Mouse (Mus musculus) liver, adult 2 months (tissue): ENCODE data around the gene Phlda3. TPM values are rescaled to one million over a fixed set of nuclear protein-coding genes. Genes with fewer than 3 reads are reported as not detected.
A peak's percentile ranks its signal among the peaks of the same experiment; 100 is the strongest.

Experiments used
- DNase-seq: peaks from one replicate; pipeline ENCODE4 v3.0.0-alpha.2; 2011; ENCODE audit warnings: low read depth, low spot score; ENCODE audit errors: extremely low read depth
- H3K27ac ChIP-seq: fragments of 200-500 bp; replicated peaks from 2 replicates; pipeline ENCODE4 v1.5.1; 2012; ENCODE audit warnings: low read depth, mild to moderate bottlenecking, control low read depth, inconsistent platforms, low read length; ENCODE audit not compliant: insufficient read depth
- H3K27me3 ChIP-seq: fragments of 200-500 bp; 2 replicates; pipeline ENCODE4 v1.6.1; 2012; ENCODE audit warnings: mild to moderate bottlenecking, moderate library complexity, low read length, inconsistent platforms; ENCODE audit not compliant: control insufficient read depth, insufficient read depth
- H3K36me3 ChIP-seq: fragments of 200-500 bp; 2 replicates; pipeline ENCODE4 v1.6.1; 2012; ENCODE audit warnings: low read length, inconsistent platforms; ENCODE audit not compliant: control insufficient read depth, insufficient read depth
- H3K4me1 ChIP-seq: fragments of 200-500 bp; 2 replicates; pipeline ENCODE4 v1.6.1; 2011; ENCODE audit warnings: low read length; ENCODE audit not compliant: control insufficient read depth, insufficient read depth
- H3K4me3 ChIP-seq: fragments of 200-500 bp; 2 replicates; pipeline ENCODE4 v1.5.1; 2011; ENCODE audit warnings: low read depth, mild to moderate bottlenecking, control low read depth, low read length, moderate library complexity; ENCODE audit not compliant: insufficient read depth
- H3K79me2 ChIP-seq: fragments of 200-500 bp; 2 replicates; pipeline ENCODE4 v1.6.1; 2012; ENCODE audit warnings: inconsistent platforms, mild to moderate bottlenecking, low read length, moderate library complexity; ENCODE audit not compliant: control insufficient read depth, insufficient read depth
- H3K9ac ChIP-seq: fragments of 200-500 bp; 2 replicates; pipeline ENCODE4 v1.6.1; 2012; ENCODE audit warnings: low read depth, mild to moderate bottlenecking, control low read depth, inconsistent platforms, low read length
- CTCF ChIP-seq: fragments of 200-500 bp; IDR thresholded peaks from 2 replicates; pipeline ENCODE4 v1.5.1; 2011; ENCODE audit warnings: low read depth, low read length, control low read depth
- POLR2A ChIP-seq: fragments of 200-500 bp; IDR thresholded peaks from 2 replicates; pipeline ENCODE4 v1.6.1; 2011; ENCODE audit warnings: low read length, control low read depth; ENCODE audit not compliant: insufficient read depth; ENCODE audit errors: extremely low read depth
- WGBS: fragments of 180-500 bp; shearing (Covaris S2); methylation state at CpG from one replicate; pipeline ENCODE4 v1.1.7; 2018; 5-methylcytosine and 5-hydroxymethylcytosine counted together
- polyA plus RNA-seq: library from polyadenylated mRNA; depleted of rRNA; stranded (reverse); fragments of >200 nt; gene quantifications from 2 replicates; pipeline ENCODE4 v1.2.3, GENCODE M21; 2012
- total RNA-seq: library from RNA; depleted of rRNA; stranded (reverse); fragments of >200 nt; gene quantifications from 2 replicates; pipeline ENCODE4 v1.2.3, GENCODE M21; 2014

Phlda3 gene
- total and polyA plus RNA-seq, 2 experiments, result 1.7 to 1.8 TPM

DNA sequence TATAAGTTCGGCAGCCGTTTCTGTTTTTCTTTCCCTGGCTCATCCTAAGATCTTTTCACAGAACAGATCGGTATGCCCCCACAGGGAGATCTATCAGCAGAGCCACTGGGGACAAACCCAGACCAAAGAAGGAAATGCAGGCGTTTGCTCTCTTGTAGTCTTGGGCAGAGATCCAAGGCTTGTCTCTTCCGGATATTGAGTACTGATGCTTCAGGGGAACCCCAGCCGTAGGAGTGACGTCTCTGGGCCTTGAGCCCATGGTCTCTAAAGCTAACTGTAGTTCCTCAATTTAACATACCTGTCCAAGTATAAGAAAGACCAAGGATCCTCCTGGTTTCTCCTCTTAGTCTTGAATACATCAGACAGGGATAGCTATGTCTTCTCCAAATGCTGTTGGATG is 40.0 kb upstream of the Phlda3 start:
- peak; percentile 42 for DNase-seq
- Histone ChIP-seq H3K27ac (no peak overlapping the region), H3K79me2 (no peaks in the 10 kb centered on the region), H3K9ac (no peak overlapping the region), H3K4me1 (no peaks in the 10 kb centered on the region), H3K36me3 (no peaks in the 10 kb centered on the region), H3K27me3 (no peaks in the 10 kb centered on the region), H3K4me3 (no peak overlapping the region)
- WGBS, result 69% methylated on average over 7 of the region's 7 CpGs
- no peak for TF ChIP-seq POLR2A

DNA sequence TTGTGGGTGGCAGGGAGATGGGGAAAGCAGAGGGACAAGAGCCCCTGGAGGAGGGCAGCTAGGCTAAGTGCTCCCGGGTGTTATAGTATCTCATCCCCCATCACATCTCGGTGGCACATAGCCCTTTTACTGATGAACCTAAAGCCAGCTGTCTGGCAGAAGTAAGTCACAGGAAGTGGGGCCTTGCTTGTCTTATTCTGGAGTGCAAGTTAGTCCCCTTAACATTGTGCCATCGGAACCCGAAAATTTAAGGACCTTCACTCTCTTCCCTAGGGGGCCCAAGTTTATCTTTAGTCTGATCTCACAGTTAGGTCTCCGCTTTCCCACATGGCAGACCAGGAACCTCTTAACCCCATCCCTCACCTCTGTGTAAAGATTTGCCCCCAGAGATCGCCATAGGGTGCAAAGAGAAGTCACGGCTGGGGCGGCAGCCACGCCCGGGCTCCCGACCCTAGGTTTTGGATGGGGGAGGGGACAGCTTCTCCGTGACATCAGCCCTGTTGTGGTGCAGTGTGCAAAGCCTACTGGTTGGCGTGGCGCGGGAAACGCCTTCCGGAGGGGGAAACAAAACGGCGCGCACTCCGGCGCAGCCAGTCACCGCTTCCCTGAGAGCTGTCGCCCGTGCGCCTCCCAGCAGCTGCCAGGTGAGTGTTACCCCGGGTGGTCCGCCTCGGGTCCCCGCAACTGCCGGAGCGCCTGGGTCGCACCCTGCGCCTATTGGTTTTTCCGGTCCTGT is 37.1 kb upstream of the Phlda3 start:
- H3K27me3 ChIP-seq, result no peaks in the 10 kb centered on the region
- peak overlapping the region; percentile 79 for H3K4me3 ChIP-seq
- no peaks in the 10 kb centered on the region for H3K36me3 ChIP-seq
- peak; percentile 31 for DNase-seq
- H3K27ac ChIP-seq, result peak overlapping the region; percentile 75
- no peaks in the 10 kb centered on the region for H3K79me2 ChIP-seq
- H3K9ac ChIP-seq, result peak overlapping the region; percentile 81
- peaks cover 5% of the 10 kb centered on the region; the same call in 1 of the 2 replicates for H3K4me1 ChIP-seq
- TF ChIP-seq POLR2A (peak; percentile 66; the same call in 1 of the 2 replicates), CTCF (no peak)
- WGBS, result 4% methylated on average over 35 of the region's 35 CpGs

DNA sequence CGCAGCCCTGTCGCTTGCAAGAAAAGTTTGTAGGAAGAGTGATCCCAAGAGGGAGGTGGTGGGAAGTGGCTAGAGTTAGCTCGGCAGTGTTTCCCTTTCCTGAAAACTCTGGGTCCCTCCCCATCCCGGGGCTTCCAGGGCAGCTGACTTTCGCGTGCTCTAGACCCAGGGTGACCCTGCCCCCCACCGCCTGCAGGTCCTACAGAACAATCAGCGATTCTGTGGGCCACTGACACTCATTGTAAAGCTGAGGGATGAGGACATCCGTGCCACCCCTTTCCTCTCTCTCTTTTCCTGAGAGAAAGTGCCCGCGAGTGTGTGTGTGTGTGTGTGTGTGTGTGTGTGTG is 36.6 kb upstream of the Phlda3 start:
- Histone ChIP-seq H3K79me2 (no peaks in the 10 kb centered on the region), H3K4me1 (peaks cover 6% of the 10 kb centered on the region; the same call in 1 of the 2 replicates), H3K9ac (peak overlapping the region; percentile 81), H3K27ac (peak overlapping the region; percentile 64), H3K27me3 (no peaks in the 10 kb centered on the region), H3K4me3 (peak overlapping the region; percentile 79), H3K36me3 (no peaks in the 10 kb centered on the region)
- DNase-seq, result no peak
- WGBS, result 1% methylated on average over 11 of the region's 11 CpGs
- TF ChIP-seq CTCF (no peak), POLR2A (no peak)

DNA sequence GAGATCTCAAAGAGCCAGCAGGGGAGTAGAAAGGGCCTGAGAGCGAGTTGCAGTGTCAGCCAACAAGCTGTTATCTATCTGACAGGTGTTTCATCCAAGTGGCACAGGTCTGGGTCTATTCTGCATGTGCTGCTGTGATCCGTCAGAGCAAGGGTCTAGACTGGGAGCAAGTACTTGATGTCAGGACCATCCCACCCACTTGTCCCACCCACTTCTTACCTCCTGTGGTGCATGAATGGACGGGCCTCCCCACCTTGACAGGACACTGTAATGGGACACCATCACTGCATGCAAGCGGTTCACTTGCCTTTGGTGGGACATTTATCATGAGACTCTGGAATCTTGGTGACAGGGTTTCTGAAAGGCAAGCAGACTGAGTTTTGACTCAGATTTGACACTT is 36.1 kb upstream of the Phlda3 start:
- no peak for TF ChIP-seq POLR2A
- no peak for TF ChIP-seq CTCF
- Histone ChIP-seq H3K79me2 (no peaks in the 10 kb centered on the region), H3K27ac (peak overlapping the region; percentile 64), H3K27me3 (no peaks in the 10 kb centered on the region), H3K9ac (peak overlapping the region; percentile 81; the same call in 1 of the 2 replicates), H3K36me3 (no peaks in the 10 kb centered on the region), H3K4me3 (peak overlapping the region; percentile 20; the same call in 1 of the 2 replicates), H3K4me1 (peaks cover 6% of the 10 kb centered on the region; the same call in 1 of the 2 replicates)
- no peak for DNase-seq
- WGBS, result 55% methylated on average over 4 of the region's 4 CpGs

- TF ChIP-seq CTCF (no peak), POLR2A (no peak)
- H3K4me1 ChIP-seq, result peaks cover 7% of the 10 kb centered on the region; the same call in 1 of the 2 replicates
- no peaks in the 10 kb centered on the region for H3K27me3 ChIP-seq
- no peak for DNase-seq
- no peaks in the 10 kb centered on the region for H3K79me2 ChIP-seq
- WGBS, result 56% methylated on average over 3 of the region's 3 CpGs
- peak overlapping the region; percentile 8; the same call in 1 of the 2 replicates for H3K9ac ChIP-seq
- H3K36me3 ChIP-seq, result no peaks in the 10 kb centered on the region
- H3K27ac ChIP-seq, result no peak overlapping the region
- H3K4me3 ChIP-seq, result no peak overlapping the region
Measured at GRCm38 (mm10) chr1:135730296-135730695, 35.6 kb upstream of the Phlda3 start.

DNA sequence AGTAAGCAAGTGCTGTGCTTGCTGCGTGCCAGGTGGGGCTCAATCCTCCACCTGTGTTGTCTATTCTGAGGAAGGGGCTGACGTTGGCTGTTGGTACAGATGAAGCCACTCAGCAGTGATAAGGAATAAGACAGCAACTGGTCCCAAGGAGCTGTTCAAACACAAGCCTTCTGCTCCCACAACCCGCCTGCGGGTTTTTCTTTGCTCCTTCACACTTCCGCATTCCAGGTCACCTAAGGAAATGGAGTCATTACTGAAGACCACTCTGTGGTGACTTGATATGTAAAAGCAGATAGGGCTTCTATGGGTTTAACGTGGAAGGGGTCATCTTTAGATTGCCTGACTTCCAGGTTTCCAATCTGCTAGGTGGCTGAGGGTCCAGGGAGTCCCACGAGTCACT is 34.5 kb upstream of the Phlda3 start:
- Histone ChIP-seq H3K79me2 (no peaks in the 10 kb centered on the region), H3K9ac (no peak overlapping the region), H3K4me1 (peaks cover 10% of the 10 kb centered on the region; the same call in 1 of the 2 replicates), H3K27me3 (no peaks in the 10 kb centered on the region), H3K36me3 (no peaks in the 10 kb centered on the region), H3K4me3 (no peak overlapping the region), H3K27ac (peak overlapping the region; percentile 20; the same call in 1 of the 2 replicates)
- TF ChIP-seq POLR2A (no peak), CTCF (no peak)
- WGBS, result 72% methylated on average over 7 of the region's 7 CpGs
- DNase-seq, result no peak
